Mouse (Mus musculus): ENCODE results near the gene Mecr.
"Not testable (repeated sequence)": the region's sequence is repeated elsewhere in the genome, so short reads cannot be mapped to it uniquely, and the experiment has no call there.

Gene Mecr

GRCm38 (mm10) chr4:131843290-131843743 lies at the start of gene Mecr:
TSS of gene Mecr (plus strand) at chr4:131843470.
- peak; percentile 96 to 97 for DNase-seq

- peak; percentile 57 to 62 for DNase-seq
Observed at GRCm38 (mm10) chr4:131796312-131797080, 46.8 kb upstream of the Mecr start.

GRCm38 (mm10) chr4:131797483-131797882 lies 45.8 kb upstream of the Mecr start:
- peak; percentile 84 to 86 for DNase-seq

DNA sequence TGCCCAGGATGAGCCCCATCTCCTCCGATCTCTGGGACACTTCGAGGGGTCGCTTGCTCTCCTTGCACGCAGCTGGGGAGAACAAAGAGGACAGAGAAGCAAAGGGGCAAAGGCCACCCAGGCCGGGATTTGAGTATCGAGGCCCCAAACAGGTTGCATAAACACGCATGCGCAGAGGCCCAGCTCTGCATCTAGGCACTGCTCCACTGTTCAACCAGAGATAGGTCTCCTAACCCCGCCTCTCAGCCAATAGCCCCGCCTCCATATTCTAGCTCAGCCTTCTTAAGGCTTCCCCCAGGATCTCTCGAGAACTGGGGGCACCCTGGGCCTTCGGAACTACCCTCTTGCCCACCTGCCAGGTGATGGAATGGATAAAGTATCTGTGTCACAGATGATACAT lies 45.4 kb upstream of the Mecr start:
- DNase-seq, result no peak

DNA sequence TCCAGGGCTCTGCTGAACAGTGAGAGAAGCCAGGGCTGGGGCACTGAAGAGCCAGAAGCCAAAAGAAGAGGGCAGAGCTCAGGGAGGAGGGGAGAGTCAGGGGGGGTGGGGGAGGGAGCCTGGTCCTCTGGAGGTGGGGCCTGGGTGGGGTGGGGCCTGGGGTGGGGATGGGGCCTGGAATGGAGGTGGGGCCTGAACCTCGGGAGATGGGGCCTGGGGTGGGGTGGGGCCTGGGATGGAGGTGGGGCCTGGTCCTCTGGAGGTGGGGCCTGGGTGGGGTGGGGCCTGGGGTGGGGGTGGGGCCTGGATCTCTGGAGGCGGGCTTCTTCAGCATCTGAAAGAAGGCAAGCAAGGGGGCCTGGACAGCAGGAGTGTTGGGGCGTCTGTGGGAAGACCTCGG lies 44.3 kb upstream of the Mecr start:
- no peak for DNase-seq

GRCm38 (mm10) chr4:131803846-131804245 lies 39.4 kb upstream of the Mecr start:
- DNase-seq, result no peak

- DNase-seq, result not testable (repeated sequence)
Observed at GRCm38 (mm10) chr4:131804732-131805131, 38.5 kb upstream of the Mecr start.

DNA sequence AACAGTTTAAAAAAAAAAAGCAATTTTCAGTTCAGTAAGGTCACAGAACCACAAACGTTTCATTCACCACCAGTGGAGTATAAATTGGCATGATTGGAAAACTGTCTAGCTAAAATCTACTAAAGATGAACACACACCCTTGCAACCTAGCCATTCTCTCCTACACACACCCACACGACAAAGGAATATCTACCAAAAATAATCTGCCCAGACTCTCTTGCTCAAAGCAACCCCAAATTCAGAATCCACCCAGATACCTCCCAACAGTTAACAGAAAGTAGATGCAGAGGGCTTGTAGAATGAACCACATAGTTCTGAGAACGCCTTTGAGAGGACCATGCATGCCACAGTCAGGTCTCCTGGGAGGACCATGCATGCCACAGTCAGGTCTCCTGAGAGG lies 38.0 kb upstream of the Mecr start:
- DNase-seq, result no peak

DNA sequence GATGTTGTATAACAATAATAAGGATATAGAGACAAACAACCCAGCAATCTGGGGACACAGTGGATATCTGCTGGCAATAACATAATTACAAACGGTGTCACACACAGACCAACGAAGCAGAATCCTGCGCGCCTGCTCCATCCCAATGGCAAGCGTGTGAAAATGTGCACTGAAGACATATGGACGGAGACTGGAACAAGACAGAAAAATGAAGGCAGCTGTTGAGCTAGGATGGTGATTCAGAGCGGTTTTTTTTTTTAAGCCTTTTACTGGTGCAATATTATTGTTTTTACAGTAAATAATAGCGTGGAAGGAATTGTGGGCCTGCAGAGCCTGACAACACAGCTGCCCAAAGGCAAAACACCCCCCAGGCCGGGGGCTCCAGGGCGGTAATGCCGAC lies 30.8 kb upstream of the Mecr start:
- DNase-seq, result no peak

DNA sequence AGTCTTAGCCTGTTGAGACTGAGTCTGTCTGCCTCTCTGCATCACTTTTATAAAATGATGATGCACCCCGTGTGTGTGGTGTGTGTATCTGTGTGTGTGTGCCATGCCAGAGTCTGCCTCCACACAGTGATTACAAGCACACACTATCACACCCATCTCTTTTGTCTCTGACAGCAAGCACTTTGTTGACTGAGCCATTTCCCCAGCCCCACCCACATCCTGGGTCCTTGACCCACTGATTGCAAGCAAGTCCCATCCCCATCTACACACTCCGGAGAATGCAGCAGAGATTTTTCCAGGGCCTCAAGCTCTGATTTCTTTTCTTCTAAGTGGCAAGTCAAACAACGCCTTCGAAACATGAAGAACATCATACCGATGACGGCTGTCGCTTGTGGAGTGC lies 29.5 kb upstream of the Mecr start:
- no peak for DNase-seq

DNA sequence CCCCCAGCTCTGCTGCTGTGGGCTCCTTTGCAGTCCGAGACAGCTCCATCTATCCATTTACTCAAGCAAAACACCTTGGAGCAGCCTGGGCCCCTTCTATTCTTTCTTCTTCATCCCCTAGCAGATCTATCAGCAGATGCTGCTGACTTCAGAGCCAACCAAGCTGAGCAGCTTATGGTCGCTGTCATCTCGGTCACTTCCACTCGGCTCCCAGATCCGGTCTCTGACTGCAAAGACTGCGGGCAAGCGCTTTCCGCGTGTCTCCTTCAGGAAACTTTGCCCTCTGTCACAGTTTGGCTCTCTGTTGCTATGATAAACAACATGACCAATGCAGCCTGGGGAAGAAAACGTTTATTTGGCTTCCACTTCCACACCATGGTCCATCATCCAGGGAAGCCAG lies 28.4 kb upstream of the Mecr start:
- peak; percentile 69 for DNase-seq

GRCm38 (mm10) chr4:131815774-131816173 lies 27.5 kb upstream of the Mecr start:
- no peak for DNase-seq

- DNase-seq, result no peak
Observed at GRCm38 (mm10) chr4:131818926-131819325, 24.3 kb upstream of the Mecr start.

- no peak for DNase-seq
Observed at GRCm38 (mm10) chr4:131821161-131821731, 22.0 kb upstream of the Mecr start.

DNA sequence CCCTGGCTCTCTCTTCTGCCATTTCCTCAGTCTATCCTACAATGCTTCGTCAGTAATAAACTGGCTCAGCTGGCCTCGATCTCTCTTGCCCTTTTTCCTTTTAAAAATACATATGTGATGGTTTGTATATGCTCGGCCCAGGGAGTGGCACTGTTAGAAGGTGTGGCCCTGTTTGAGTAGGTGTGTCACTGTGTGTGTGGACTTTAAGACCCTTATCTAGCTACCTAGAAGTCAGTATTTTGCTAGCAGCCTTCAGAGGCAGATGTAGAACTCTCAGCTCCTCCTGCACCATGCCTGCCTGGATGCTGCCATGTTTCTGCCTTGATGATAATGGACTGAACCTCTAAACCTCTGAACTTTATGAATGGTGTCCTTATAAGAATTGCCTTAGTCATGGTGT lies 20.7 kb upstream of the Mecr start:
- no peak for DNase-seq

DNA sequence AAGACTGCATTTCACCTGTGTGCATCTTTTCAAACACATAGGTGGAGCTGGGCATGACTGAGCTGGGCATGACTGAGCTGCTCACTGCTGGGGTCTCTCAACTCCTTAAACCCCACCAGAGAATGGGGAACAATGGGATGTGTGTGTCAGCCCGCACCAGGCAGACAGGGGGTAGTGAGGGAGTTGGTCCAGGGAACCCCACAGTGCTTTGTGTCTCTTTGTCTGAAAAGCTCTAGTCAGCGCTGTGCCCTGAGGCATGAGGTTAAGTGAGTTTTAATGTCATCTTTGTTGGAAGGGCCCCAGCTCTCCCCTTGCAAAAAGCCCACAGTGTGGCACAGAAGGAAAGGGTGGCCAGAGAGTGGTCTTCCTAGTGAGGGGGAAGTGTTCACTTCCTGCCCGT lies 18.3 kb upstream of the Mecr start:
- no peak for DNase-seq

DNA sequence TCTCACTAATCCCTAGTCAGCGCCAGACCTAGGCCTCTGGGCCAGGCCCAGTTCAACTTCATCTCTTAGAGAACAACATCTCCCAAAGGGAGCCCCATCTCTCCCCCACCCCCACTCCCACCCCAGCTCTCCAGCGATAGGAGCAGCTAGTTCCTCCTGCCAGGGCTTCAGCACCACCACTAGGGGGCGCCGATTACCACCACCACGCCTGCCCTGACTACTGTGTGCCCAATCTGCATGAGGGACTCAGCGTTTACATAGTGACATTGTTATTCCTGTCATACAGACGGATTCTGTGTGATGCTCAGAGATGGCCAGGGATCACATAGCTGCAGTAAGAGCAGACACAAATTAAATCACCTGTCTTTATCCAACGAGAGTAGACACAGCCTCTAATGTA lies 17.4 kb upstream of the Mecr start:
- DNase-seq, result no peak

DNA sequence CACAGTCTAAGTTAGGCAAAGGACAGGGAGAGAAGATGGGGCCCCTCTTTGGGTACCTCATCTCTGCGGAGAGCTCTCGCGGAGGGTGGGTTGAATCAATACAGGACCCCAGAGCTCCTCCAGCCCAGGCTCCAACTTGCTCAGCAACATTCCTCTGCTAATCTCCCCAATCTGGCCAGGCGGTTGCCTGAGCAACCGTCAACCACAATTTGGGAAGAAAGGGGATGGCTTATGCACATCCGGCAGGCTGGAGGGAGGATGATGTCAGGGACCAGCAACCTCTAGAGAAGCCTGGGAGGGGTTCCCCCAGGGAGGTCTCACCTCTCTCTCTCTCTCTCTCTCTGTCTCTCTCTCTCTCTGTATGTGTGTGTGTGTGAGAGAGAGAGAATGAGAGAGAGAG lies 16.4 kb upstream of the Mecr start:
- no peak for DNase-seq

DNA sequence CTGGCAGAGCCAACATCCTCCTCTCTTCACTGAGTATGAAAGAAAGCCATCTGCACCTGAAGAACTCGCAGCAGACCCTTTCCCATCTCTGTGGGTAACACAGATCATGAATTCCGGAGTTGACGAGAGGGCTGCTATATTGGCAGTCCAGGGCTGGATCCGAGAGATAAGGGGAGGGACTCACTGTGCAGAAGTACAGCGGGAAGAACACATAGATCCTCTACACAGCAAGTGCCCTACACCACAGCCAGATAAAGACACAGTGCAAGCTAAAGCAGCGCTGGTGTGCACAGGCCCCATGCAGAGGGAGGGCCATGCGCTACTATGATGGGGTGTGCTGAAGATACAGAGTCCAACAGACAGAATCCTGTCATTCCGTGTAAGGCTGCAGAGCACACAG lies 14.1 kb upstream of the Mecr start:
- no peak for DNase-seq

DNA sequence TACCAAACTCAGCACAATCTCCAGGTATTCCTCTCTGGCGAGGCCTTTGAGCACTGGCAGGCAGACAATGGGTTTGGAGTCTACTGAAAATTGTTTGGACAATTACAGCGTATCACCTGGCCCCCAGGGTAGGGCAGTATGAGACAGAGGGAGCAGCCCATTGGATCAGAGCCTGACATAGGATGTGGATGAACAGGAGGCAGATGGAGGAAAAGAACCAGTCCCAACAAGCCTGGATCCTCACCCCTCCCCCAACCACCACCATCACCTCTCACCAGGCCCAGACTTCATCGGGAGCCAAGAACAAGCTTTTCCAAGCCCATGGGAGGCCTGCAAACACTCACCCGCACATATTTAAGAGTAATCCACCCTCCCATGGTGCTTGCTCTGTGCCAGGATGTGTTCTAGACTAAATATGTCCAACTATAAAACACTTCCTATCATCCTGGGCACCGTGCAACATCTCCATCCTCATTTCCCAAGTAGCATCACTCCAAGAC lies 11.7 kb upstream of the Mecr start:
- DNase-seq, result peak in 1 of 2 experiments; percentile 40

GRCm38 (mm10) chr4:131832759-131833407 lies 10.4 kb upstream of the Mecr start:
- DNase-seq, result no peak

DNA sequence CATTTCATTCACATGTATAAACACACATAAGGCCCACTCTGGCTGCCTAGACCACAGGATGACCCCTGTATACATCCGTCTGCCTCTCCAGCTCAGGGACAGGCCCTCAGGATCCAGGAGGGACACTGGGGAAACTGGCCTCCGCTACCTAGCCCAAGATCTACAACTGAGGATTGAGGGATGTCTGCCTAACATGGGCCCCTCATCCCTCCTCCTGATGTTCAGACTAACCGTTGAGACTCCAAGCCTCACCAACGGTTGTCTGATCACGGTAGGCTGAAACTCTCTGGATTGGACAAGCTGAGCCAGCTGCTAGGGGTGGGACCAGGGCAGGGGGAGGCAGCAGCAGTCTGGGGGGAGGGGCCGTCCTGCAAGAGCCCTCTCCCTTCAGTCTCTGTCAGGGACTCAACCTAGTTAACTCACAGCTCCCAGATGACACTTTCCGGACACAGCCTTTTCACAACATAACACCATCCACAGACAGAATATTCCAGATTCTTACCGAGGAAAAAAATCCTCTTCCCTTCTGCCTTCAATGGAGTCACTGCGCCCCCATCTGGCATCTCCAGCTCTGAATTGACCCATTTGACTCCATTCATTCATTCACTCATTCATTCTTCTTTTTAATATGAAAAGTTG lies 9.2 kb upstream of the Mecr start:
- peak; percentile 61 to 82 for DNase-seq

GRCm38 (mm10) chr4:131836351-131836881 lies 6.9 kb upstream of the Mecr start:
- DNase-seq, result peak in 1 of 2 experiments; percentile 43
